In genomic region chr4:153271376-153271775, GRCm38 (mm10) we compare ENCODE assay signal across 22 mouse cellular contexts.
DNase-seq lines count a peak whose midpoint lies in the region; ATAC-seq and TF ChIP-seq lines count a peak whose summit lies in the region.
"Had no signal": no experiment of that assay in that cellular context is flagged by ENCODE, and none has a peak within 500 bp of the region (broad histone marks: within the 10 kb centered on the region; RNA-seq: fewer than 3 reads in every experiment).

No protein-coding gene starts in this region.

- ATAC-seq in forebrain, postnatal 0 days = no peak
- ATAC-seq in midbrain, embryonic 14.5 days (ENCODE audit: low FRiP score, low TSS enrichment) = no peak
- ATAC-seq: activated CD4-positive, CD25-positive, alpha-beta regulatory T cell, adult 4 months; forebrain, embryonic 15.5 days; Patski had no signal

- TF ChIP-seq POLR2A in brain, embryonic 14.5 days (IDR thresholded peaks at IDR 0.05; ENCODE audit: borderline replicate concordance, extremely low read depth, insufficient read depth, insufficient read length, poor library complexity, severe bottlenecking) = no peak

- DNase-seq in forebrain, embryonic 10.5 days (ENCODE audit: extremely low spot score, low spot score) = no peak
- no peak for DNase-seq in forebrain, postnatal 0 days
- no peak for DNase-seq in midbrain, embryonic 10.5 days (ENCODE audit: low spot score)
- DNase-seq in midbrain, embryonic 14.5 days = no peak
- peak; percentile 79 for DNase-seq in brain, embryonic 14.5 days (ENCODE audit: low read depth)
- peak; percentile 74 for DNase-seq in retina, postnatal 1 day
- no peak for DNase-seq in cerebellum, postnatal 4 days (ENCODE audit: low spot score in 2 of 2)
- no peak for DNase-seq in left cerebral cortex, postnatal 14 days (ENCODE audit: low spot score in 2 of 2)
- DNase-seq: adrenal gland, adult 8-10 months; adrenal gland, postnatal 25 days; cerebellum, adult 11 months; cerebellum, adult 2 months; cerebellum, adult 9-10 months; cerebellum, postnatal 10 days; cerebellum, postnatal 25 days; embryo, embryonic 11 days had no signal

- H3K9ac ChIP-seq in forebrain, postnatal 0 days = no peak overlapping the region
- no peak overlapping the region for H3K9ac ChIP-seq in midbrain, embryonic 14.5 days (replicated peaks; ENCODE audit: low read length)
- H3K9ac ChIP-seq: embryonic facial prominence, embryonic 13.5 days; embryonic facial prominence, embryonic 15.5 days; forebrain, embryonic 15.5 days had no signal

- H3K4me2 ChIP-seq in forebrain, postnatal 0 days (ENCODE audit: low read depth) = no peak overlapping the region
- H3K4me2 ChIP-seq in midbrain, embryonic 14.5 days (ENCODE audit: low read length) = no peak overlapping the region
- H3K4me2 ChIP-seq: embryonic facial prominence, embryonic 13.5 days; embryonic facial prominence, embryonic 15.5 days; forebrain, embryonic 15.5 days had no signal

- peaks cover 8% of the 10 kb centered on the region for H3K27me3 ChIP-seq in forebrain, embryonic 10.5 days (ENCODE audit: poor library complexity, severe bottlenecking)
- H3K27me3 ChIP-seq in forebrain, postnatal 0 days (ENCODE audit: insufficient read depth, low read length) = no peaks in the 10 kb centered on the region
- H3K27me3 ChIP-seq in midbrain, embryonic 10.5 days (ENCODE audit: low read depth, poor library complexity, severe bottlenecking) = no peaks in the 10 kb centered on the region
- no peaks in the 10 kb centered on the region for H3K27me3 ChIP-seq in midbrain, embryonic 14.5 days (ENCODE audit: control insufficient read depth, insufficient read depth, low read length)
- H3K27me3 ChIP-seq: embryonic facial prominence, embryonic 15.5 days; forebrain, embryonic 15.5 days; Patski had no signal

- no peak overlapping the region for H3K4me3 ChIP-seq in forebrain, embryonic 10.5 days
- no peak overlapping the region for H3K4me3 ChIP-seq in forebrain, postnatal 0 days (ENCODE audit: low read depth, low read length)
- no peak overlapping the region for H3K4me3 ChIP-seq in midbrain, embryonic 10.5 days
- H3K4me3 ChIP-seq in midbrain, embryonic 14.5 days (replicated peaks; ENCODE audit: low read depth, low read length) = no peak overlapping the region
- H3K4me3 ChIP-seq: embryonic facial prominence, embryonic 13.5 days; embryonic facial prominence, embryonic 15.5 days; erythroblast, embryonic 14.5 days; forebrain, embryonic 15.5 days had no signal

- intact Hi-C loops in left cerebral cortex, postnatal 14 days (cut with DNase I) = no loop called here

- H3K27ac ChIP-seq in forebrain, embryonic 10.5 days = 0 out of 2 replicates have a peak overlapping the region, but pooled peaks have one; percentile 11
- H3K27ac ChIP-seq in forebrain, postnatal 0 days (ENCODE audit: low read depth, low read length) = no peak overlapping the region
- 0 out of 2 replicates have a peak overlapping the region, but pooled peaks have one; percentile 28 for H3K27ac ChIP-seq in midbrain, embryonic 10.5 days (replicated peaks)
- no peak overlapping the region for H3K27ac ChIP-seq in midbrain, embryonic 14.5 days (replicated peaks; ENCODE audit: low read depth, low read length)
- H3K27ac ChIP-seq: embryonic facial prominence, embryonic 13.5 days; embryonic facial prominence, embryonic 15.5 days; forebrain, embryonic 15.5 days had no signal

- H3K9me3 ChIP-seq in forebrain, embryonic 10.5 days = no peaks in the 10 kb centered on the region
- no peaks in the 10 kb centered on the region for H3K9me3 ChIP-seq in forebrain, postnatal 0 days (ENCODE audit: low read length)
- no peaks in the 10 kb centered on the region for H3K9me3 ChIP-seq in midbrain, embryonic 10.5 days (replicated peaks)
- no peaks in the 10 kb centered on the region for H3K9me3 ChIP-seq in midbrain, embryonic 14.5 days (ENCODE audit: control insufficient read depth, low read length)
- H3K9me3 ChIP-seq: embryonic facial prominence, embryonic 13.5 days; embryonic facial prominence, embryonic 15.5 days; forebrain, embryonic 15.5 days had no signal

- no peaks in the 10 kb centered on the region for H3K36me3 ChIP-seq in forebrain, embryonic 10.5 days (replicated peaks)
- H3K36me3 ChIP-seq in forebrain, postnatal 0 days (ENCODE audit: insufficient read depth) = no peaks in the 10 kb centered on the region
- H3K36me3 ChIP-seq in midbrain, embryonic 10.5 days = no peaks in the 10 kb centered on the region
- H3K36me3 ChIP-seq in midbrain, embryonic 14.5 days (ENCODE audit: control insufficient read depth, insufficient read depth, low read length) = no peaks in the 10 kb centered on the region
- H3K36me3 ChIP-seq: embryonic facial prominence, embryonic 13.5 days; embryonic facial prominence, embryonic 15.5 days; forebrain, embryonic 15.5 days had no signal

- peaks cover 42% of the 10 kb centered on the region for H3K4me1 ChIP-seq in forebrain, embryonic 10.5 days
- H3K4me1 ChIP-seq in forebrain, postnatal 0 days (ENCODE audit: insufficient read depth) = 0 out of 2 replicates have a peak, but pooled peaks cover 7% of the 10 kb centered on the region
- peaks cover 18% of the 10 kb centered on the region for H3K4me1 ChIP-seq in midbrain, embryonic 10.5 days
- H3K4me1 ChIP-seq in midbrain, embryonic 14.5 days (ENCODE audit: control insufficient read depth, insufficient read depth, low read length) = peaks cover 8% of the 10 kb centered on the region; the same call in 1 of the 2 replicates
- H3K4me1 ChIP-seq: embryonic facial prominence, embryonic 13.5 days; embryonic facial prominence, embryonic 15.5 days had no signal

- WGBS in forebrain, embryonic 10.5 days = 25% methylated on average over 5 of the region's 5 CpGs
- WGBS in forebrain, postnatal 0 days = 18% methylated on average over 5 of the region's 5 CpGs
- 60% methylated on average over 5 of the region's 5 CpGs for WGBS in midbrain, embryonic 10.5 days
- 51% methylated on average over 5 of the region's 5 CpGs for WGBS in midbrain, embryonic 14.5 days

- no peak for TF ChIP-seq CTCF in forebrain, postnatal 0 days (IDR thresholded peaks at IDR 0.05; ENCODE audit: low read depth)
- no peak for TF ChIP-seq CTCF in brain, embryonic 14.5 days (IDR thresholded peaks at IDR 0.05; ENCODE audit: borderline replicate concordance, extremely low read depth, insufficient read depth, insufficient read length)

Comparison
In these comparisons a context has a peak if more than half of its experiments do, and no peak if none do; other contexts are left out.
1. H3K27ac ChIP-seq: peak in forebrain, embryonic 10.5 days (single experiment) and midbrain, embryonic 10.5 days (single experiment); none in forebrain, postnatal 0 days (single experiment) and midbrain, embryonic 14.5 days (single experiment).
2. DNase-seq: peak in brain, embryonic 14.5 days (single experiment) and retina, postnatal 1 day (single experiment); none in forebrain, embryonic 10.5 days (single experiment), forebrain, postnatal 0 days (single experiment), midbrain, embryonic 10.5 days (single experiment), midbrain, embryonic 14.5 days (single experiment), cerebellum, postnatal 4 days (0 of 2) and left cerebral cortex, postnatal 14 days (0 of 2).